Mouse (Mus musculus) activated CD4-positive, CD25-positive, alpha-beta regulatory T cell, adult 4 months (primary cell): ENCODE measurements around the gene Mc1r. TPM values are rescaled to one million over a fixed set of nuclear protein-coding genes. Genes with fewer than 3 reads are reported as not detected.
"Not testable (repeated sequence)": the region's sequence is repeated elsewhere in the genome, so short reads cannot be mapped to it uniquely, and the experiment has no call there.

Experiments
- ATAC-seq: one replicate; pipeline ENCODE4 v1.8.0; 2017
- polyA plus RNA-seq, 2 experiments: library from polyadenylated mRNA; unstranded; fragments of 100-300 nt; shearing (Covaris generic); gene quantifications; one replicate each; pipeline ENCODE4 v1.2.1; 2017

Mc1r gene
- polyA plus RNA-seq, 2 experiments from 2014 or later, result not detected

DNA sequence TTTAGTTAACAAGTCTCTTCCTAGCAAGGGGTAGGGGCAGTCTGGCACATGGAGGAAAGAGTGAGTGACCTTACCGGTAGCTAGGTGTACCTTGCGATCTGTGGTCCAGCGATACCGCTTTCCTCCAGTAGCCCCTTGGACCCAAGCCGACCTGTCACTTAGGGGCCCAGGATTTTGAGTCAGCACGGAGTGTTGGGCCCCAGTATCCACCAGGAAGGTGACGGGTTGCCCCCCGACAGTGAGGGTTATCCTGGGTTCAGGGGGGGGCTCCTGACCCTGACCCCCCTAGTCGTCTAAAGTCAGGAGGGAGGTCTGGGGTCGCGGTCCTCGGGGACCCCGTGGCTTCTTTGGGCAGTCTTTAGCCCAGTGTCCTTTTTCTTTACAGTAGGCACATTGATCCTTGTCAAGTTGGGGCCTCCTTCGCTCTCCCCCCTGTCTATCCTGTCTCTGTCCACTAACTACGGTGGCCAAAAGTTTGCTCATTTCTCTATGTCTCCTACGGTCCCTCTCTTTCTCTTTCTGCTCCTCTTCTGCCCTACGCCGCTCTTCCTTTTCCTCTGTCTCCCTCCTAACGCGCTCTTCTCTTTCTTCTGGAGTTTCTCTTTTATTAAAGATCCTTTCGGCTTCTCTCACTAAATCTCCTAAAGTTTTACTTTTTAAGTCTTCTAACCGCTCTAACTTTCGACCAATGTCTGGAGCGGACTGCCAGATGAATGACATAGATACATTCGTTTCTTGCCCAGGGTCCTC lies 24.9 kb downstream of the Mc1r start:
- ATAC-seq, result no peak

DNA sequence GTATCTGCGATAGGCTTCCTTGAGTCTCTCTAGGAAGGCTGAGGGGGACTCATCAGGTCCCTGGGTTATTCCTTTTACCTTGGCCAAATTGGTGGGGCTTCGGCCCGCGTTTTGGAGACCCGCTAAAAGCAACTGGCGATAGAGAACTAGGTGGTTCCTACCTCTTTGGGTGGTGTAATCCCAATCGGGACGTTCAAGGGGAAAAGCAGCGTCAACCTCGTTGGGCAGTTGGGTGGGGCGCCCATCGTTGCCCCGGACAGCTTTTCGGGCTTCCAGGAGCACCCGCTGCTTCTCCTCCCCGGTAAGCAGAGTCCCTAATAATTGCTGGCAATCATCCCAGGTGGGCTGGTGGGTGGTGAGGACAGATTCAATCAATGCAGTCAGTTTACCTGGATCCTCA lies 25.5 kb downstream of the Mc1r start:
- no peak for ATAC-seq

GRCm38 (mm10) chr8:123433241-123433974 lies 26.5 kb downstream of the Mc1r start:
- not testable (repeated sequence) for ATAC-seq

DNA sequence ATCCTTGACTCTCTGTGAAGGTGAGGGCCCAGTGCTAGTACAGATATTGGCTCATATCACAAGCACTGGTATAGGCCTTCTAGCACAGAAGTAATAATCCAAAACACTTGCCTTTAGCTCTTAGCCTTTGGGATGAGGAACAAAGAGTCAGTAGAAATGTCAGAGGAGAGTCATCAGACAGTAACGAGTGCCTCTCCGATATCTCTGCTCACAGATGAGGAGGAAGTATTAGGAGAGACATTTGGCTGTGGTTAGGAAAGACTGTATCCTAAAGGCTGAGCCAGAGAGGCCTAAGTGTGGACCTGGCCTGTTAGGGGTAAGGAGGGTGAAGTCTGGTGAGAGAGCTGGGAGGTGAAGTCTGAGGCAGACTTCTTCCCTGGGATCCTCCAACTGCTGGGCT lies 34.9 kb downstream of the Mc1r start:
- ATAC-seq, result no peak

GRCm38 (mm10) chr8:123442351-123442750 lies 35.4 kb downstream of the Mc1r start:
- ATAC-seq, result no peak

GRCm38 (mm10) chr8:123442871-123443575 lies 36.1 kb downstream of the Mc1r start:
- peak; percentile 93 for ATAC-seq

- no peak for ATAC-seq
Measured at GRCm38 (mm10) chr8:123443576-123443921, 36.6 kb downstream of the Mc1r start.

DNA sequence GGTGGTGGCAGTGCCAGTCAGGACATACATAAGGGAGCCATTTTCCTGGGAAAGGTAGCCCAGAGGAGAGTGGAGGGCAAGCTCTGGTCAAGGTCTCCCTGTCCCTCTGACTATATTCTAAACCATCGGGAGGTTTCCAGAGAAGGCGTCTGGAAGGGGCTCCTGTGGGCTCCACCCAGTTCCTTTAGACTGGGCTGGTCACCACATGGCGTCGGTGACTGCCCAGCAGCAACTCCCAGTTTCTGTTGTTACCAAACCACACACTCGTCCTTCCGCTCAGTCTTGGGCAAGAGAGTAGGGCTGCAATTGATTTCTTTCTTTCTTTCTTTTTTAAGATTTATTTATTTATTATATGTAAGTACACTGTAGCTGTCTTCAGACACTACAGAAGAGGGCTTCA lies 37.2 kb downstream of the Mc1r start:
- no peak for ATAC-seq

DNA sequence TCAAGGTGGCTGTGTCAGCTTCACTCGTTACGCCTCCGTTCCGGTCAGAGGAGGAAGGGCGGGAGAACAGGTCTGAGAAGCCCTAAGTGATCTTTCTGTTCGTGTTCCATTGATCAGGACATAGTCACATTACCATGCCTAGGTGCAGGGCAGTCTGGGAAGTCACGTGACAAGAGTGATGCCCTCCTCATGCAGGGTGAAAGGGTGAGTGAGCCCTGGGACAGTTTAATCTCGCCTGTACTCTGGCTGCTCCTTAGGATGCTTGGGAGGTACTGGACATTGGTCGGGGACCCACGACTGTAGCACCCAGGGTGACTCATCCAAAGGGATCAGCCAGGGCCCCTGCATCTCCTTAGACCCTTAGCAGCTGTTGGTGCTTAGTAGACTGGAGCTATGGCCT lies 39.1 kb downstream of the Mc1r start:
- ATAC-seq, result no peak

DNA sequence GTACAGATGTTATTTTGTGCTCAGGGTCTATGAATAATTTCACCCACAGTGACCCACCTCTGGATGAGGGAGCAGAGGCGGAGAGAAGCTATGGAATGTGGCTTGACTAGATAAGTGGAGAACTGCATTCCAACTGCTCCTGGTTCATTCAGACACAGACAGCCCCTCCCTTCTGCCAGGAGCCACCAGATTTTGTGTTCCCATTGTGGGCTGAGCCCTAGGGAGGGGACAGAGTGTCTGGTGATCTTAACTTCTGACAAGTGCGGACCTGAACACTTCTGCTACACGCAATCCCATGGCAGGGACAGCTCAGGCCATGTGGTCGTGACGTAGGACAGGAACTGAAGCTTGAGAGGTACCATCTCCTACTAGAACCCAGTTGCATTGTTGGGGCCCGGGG lies 39.9 kb downstream of the Mc1r start:
- no peak for ATAC-seq

DNA sequence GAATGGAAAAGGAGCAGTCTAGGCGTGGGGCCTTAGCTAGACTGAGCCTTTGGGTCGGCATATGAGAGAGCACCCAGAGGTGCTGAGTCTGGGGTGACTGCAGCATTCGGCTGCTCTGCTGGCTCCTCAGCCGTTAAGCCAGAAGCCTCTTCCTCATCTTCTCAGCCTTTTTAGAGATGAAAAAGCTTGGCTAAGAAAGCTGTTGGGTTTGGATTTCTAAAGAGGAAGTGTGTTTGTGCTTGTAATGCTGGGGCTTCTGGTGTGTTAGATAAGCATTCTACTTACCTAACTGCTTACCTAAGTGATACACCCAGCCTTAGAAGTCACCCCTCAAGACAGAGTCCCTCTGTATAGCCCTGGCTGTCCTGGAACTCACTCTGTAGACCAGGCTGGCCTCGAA lies 43.9 kb downstream of the Mc1r start:
- no peak for ATAC-seq

GRCm38 (mm10) chr8:123451747-123452146 lies 44.8 kb downstream of the Mc1r start:
- not testable (repeated sequence) for ATAC-seq

DNA sequence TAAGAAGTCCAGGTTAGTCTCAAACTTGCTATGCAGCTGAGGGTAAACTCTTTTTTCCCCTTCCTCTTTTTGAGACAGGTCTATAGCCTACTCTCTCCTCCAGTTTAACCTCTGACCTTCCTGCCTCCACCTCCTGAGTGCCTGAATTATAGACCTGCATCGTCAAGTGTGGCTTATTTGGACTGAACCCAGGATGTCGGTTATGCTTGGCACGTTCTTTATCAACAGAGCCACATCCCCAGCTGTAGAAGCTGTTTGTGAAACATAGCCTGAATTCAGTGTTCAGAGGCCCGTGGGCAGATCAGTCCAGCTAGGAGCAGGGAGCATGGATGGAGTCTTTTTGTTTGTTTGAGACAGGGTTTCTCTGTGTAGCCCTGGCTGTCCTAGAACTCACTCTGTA lies 45.2 kb downstream of the Mc1r start:
- ATAC-seq, result no peak

- ATAC-seq, result no peak
Measured at GRCm38 (mm10) chr8:123453291-123453690, 46.4 kb downstream of the Mc1r start.

- no peak for ATAC-seq
Measured at GRCm38 (mm10) chr8:123453951-123454350, 47.0 kb downstream of the Mc1r start.

- no peak for ATAC-seq
Measured at GRCm38 (mm10) chr8:123454559-123454958, 47.7 kb downstream of the Mc1r start.

Other genes starting within 250 kb of the Mc1r start
- not detected for gene Sult5a1, start 248.8 kb upstream of the Mc1r start, polyA plus RNA-seq
- not detected for gene Dpep1, start 220.9 kb upstream of the Mc1r start, polyA plus RNA-seq
- 100 to 1,000 TPM; 108 to 109 TPM for gene Chmp1a, start 194.3 kb upstream of the Mc1r start, polyA plus RNA-seq
- gene Spata33, start 194.3 kb upstream of the Mc1r start, polyA plus RNA-seq, result not detected
- 10 to 100 TPM; 12.0 to 21.3 TPM for gene Cdk10, start 182.3 kb upstream of the Mc1r start, polyA plus RNA-seq
- 1 to 10 TPM; 7.7 to 8.8 TPM for gene Spata2l, start 170.9 kb upstream of the Mc1r start, polyA plus RNA-seq
- 1 to 10 TPM; 3.6 to 4.7 TPM for gene Zfp276, start 152.9 kb upstream of the Mc1r start, polyA plus RNA-seq
- gene Vps9d1, start 152.8 kb upstream of the Mc1r start, polyA plus RNA-seq, result 1 to 10 TPM; 7.1 to 7.2 TPM
- 1 to 10 TPM; 4.2 to 5.3 TPM for gene Fanca, start 88.5 kb upstream of the Mc1r start, polyA plus RNA-seq
- gene Spire2, start 74.4 kb upstream of the Mc1r start, polyA plus RNA-seq, result not detected
- 10 to 100 TPM; 84.9 to 92.3 TPM for gene Tcf25, start 33.4 kb upstream of the Mc1r start, polyA plus RNA-seq
- under 1 TPM; 0.53 to 0.68 TPM for gene Tubb3, start 4.3 kb downstream of the Mc1r start, polyA plus RNA-seq
- 10 to 100 TPM in 1 of 2 experiments, 1 to 10 TPM in 1; 5.6 to 11.1 TPM for gene Def8, start 16.4 kb downstream of the Mc1r start, polyA plus RNA-seq
- gene Afg3l1, start 70.8 kb downstream of the Mc1r start, polyA plus RNA-seq, result 10 to 100 TPM; 31.5 to 36.9 TPM
- under 1 TPM in 1 of 2 experiments, not detected in 1; 0.46 TPM for gene Dbndd1, start 108.4 kb downstream of the Mc1r start, polyA plus RNA-seq
- 1 to 10 TPM; 4.9 to 8.4 TPM for gene Gas8, start 111.7 kb downstream of the Mc1r start, polyA plus RNA-seq
- gene Rhou, start 246.8 kb downstream of the Mc1r start, polyA plus RNA-seq, result not detected